Mouse (Mus musculus) intestine, embryonic 14.5 days (tissue): ENCODE measurements around the gene Engase. TPM values are rescaled to one million over a fixed set of nuclear protein-coding genes. Genes with fewer than 3 reads are reported as not detected.

ENCODE experiments used
- ATAC-seq: fragments of 200-750 bp; cut with Nextera tagmentation; replicated peaks from 2 replicates; pipeline ENCODE4 v1.8.0; 2017; ENCODE audit warnings: low read depth, moderate number of reproducible peaks, moderate TSS enrichment, moderate library complexity; ENCODE audit not compliant: low FRiP score, low TSS enrichment
- DNase-seq: peaks from one replicate; pipeline ENCODE4 v3.0.0-alpha.2; 2018; ENCODE audit warnings: low spot score
- H3K27ac ChIP-seq: fragments of 300-500 bp; sonication (generic); 2 replicates; pipeline ENCODE4 v1.5.1; 2014; ENCODE audit warnings: low read depth, mild to moderate bottlenecking, control low read depth
- H3K27me3 ChIP-seq: fragments of 300-500 bp; sonication (generic); replicated peaks from 2 replicates; pipeline ENCODE4 v1.6.1; 2014; ENCODE audit warnings: low read length, control low read depth; ENCODE audit not compliant: control insufficient read depth, insufficient read depth
- H3K36me3 ChIP-seq: fragments of 300-500 bp; sonication (generic); 2 replicates; pipeline ENCODE4 v1.6.1; 2014; ENCODE audit warnings: low read length, control low read depth; ENCODE audit not compliant: control insufficient read depth, insufficient read depth
- H3K4me1 ChIP-seq: fragments of 300-500 bp; sonication (generic); replicated peaks from 2 replicates; pipeline ENCODE4 v1.6.1; 2014; ENCODE audit warnings: low read length, control low read depth, mixed read lengths; ENCODE audit not compliant: control insufficient read depth, insufficient read depth
- H3K4me2 ChIP-seq: fragments of 300-500 bp; sonication (generic); 2 replicates; pipeline ENCODE4 v1.6.1; 2014; ENCODE audit warnings: low read length
- H3K4me3 ChIP-seq: fragments of 300-500 bp; sonication (generic); 2 replicates; pipeline ENCODE4 v1.5.1; 2014; ENCODE audit warnings: low read depth, low read length, control low read depth, mixed read lengths
- H3K9ac ChIP-seq: fragments of 300-500 bp; sonication (generic); 2 replicates; pipeline ENCODE4 v1.6.1; 2014; ENCODE audit warnings: mild to moderate bottlenecking, low read length
- H3K9me3 ChIP-seq: fragments of 300-500 bp; sonication (generic); 2 replicates; pipeline ENCODE4 v1.6.1; 2016; ENCODE audit warnings: low read length, control low read depth; ENCODE audit not compliant: control insufficient read depth
- WGBS: fragments of 180-500 bp; shearing (Covaris S2); extraction: QIAGEN DNeasy Blood & Tissue Kit; methylation state at CpG from one replicate; pipeline ENCODE4 v1.1.7; 2014; 5-methylcytosine and 5-hydroxymethylcytosine counted together
- polyA plus RNA-seq: library from polyadenylated mRNA; unstranded; fragments of >200 nt; fragmentation: Nextera tagmentation; extraction: Ambion mirVana; gene quantifications from 2 replicates; pipeline ENCODE4 v1.2.1, GENCODE M21; 2014

Gene Engase
- polyA plus RNA-seq, 1 experiment from 2014 or later = 11.9 TPM

- Histone ChIP-seq H3K27ac (no peak overlapping the region; the same call in 1 of the 2 replicates), H3K9ac (peak overlapping the region; percentile 17), H3K36me3 (no peaks in the 10 kb centered on the region), H3K4me2 (peak overlapping the region; percentile 44), H3K4me1 (peaks cover 43% of the 10 kb centered on the region), H3K9me3 (no peaks in the 10 kb centered on the region), H3K27me3 (no peaks in the 10 kb centered on the region), H3K4me3 (peak overlapping the region; percentile 13)
- DNase-seq (no peak), ATAC-seq (no peak)
- WGBS = 47% methylated on average over 10 of the region's 10 CpGs
Observed at GRCm38 (mm10) chr11:118433398-118433868, 43.2 kb upstream of the Engase start.

GRCm38 (mm10) chr11:118434093-118434492, 42.5 kb upstream of the Engase start:
- no peaks in the 10 kb centered on the region for H3K27me3 ChIP-seq
- H3K36me3 ChIP-seq = no peaks in the 10 kb centered on the region
- 28% methylated on average over 13 of the region's 13 CpGs for WGBS
- peak overlapping the region; percentile 13 for H3K4me3 ChIP-seq
- peak overlapping the region; percentile 44 for H3K4me2 ChIP-seq
- no peak for ATAC-seq
- H3K9ac ChIP-seq = peak overlapping the region; percentile 17
- no peak overlapping the region; the same call in 1 of the 2 replicates for H3K27ac ChIP-seq
- DNase-seq = no peak
- H3K4me1 ChIP-seq = peaks cover 44% of the 10 kb centered on the region
- no peaks in the 10 kb centered on the region for H3K9me3 ChIP-seq

GRCm38 (mm10) chr11:118436471-118436935, 40.1 kb upstream of the Engase start:
- Histone ChIP-seq H3K4me3 (no peak overlapping the region), H3K9ac (no peak overlapping the region), H3K9me3 (no peaks in the 10 kb centered on the region), H3K4me2 (no peak overlapping the region), H3K4me1 (peaks cover 23% of the 10 kb centered on the region), H3K27me3 (no peaks in the 10 kb centered on the region), H3K36me3 (no peaks in the 10 kb centered on the region), H3K27ac (no peak overlapping the region)
- 42% methylated on average over 6 of the region's 6 CpGs for WGBS
- DNase-seq (no peak), ATAC-seq (no peak)

GRCm38 (mm10) chr11:118438665-118439414, 37.8 kb upstream of the Engase start:
- no peak overlapping the region for H3K4me2 ChIP-seq
- ATAC-seq = no peak

GRCm38 (mm10) chr11:118442691-118443090, 33.9 kb upstream of the Engase start:
- H3K4me3 ChIP-seq = no peak overlapping the region
- ATAC-seq (peak; percentile 17; the same call in 1 of the 2 replicates), DNase-seq (no peak)
- 69% methylated on average over 13 of the region's 13 CpGs for WGBS
- H3K9ac ChIP-seq = no peak overlapping the region
- H3K4me1 ChIP-seq = peaks cover 8% of the 10 kb centered on the region; the same call in 1 of the 2 replicates
- no peak overlapping the region for H3K4me2 ChIP-seq
- H3K27ac ChIP-seq = no peak overlapping the region
- H3K27me3 ChIP-seq = no peaks in the 10 kb centered on the region
- H3K9me3 ChIP-seq = no peaks in the 10 kb centered on the region
- peaks cover 7% of the 10 kb centered on the region; the same call in 1 of the 2 replicates for H3K36me3 ChIP-seq

More at GRCm38 (mm10) chr11:118438665-118439414, 37.8 kb upstream of the Engase start:
- H3K27ac ChIP-seq = no peak overlapping the region
- H3K4me3 ChIP-seq = no peak overlapping the region
- DNase-seq = no peak
- H3K36me3 ChIP-seq = no peaks in the 10 kb centered on the region
- H3K27me3 ChIP-seq = no peaks in the 10 kb centered on the region
- H3K9me3 ChIP-seq = no peaks in the 10 kb centered on the region
- H3K9ac ChIP-seq = no peak overlapping the region
- WGBS = 35% methylated on average over 11 of the region's 11 CpGs
- H3K4me1 ChIP-seq = peaks cover 10% of the 10 kb centered on the region; the same call in 1 of the 2 replicates

- Histone ChIP-seq H3K9me3 (no peaks in the 10 kb centered on the region), H3K27me3 (no peaks in the 10 kb centered on the region), H3K4me3 (no peak overlapping the region), H3K4me2 (no peak overlapping the region), H3K9ac (no peak overlapping the region), H3K27ac (no peak overlapping the region), H3K36me3 (peaks cover 13% of the 10 kb centered on the region; the same call in 1 of the 2 replicates), H3K4me1 (peaks cover 6% of the 10 kb centered on the region; the same call in 1 of the 2 replicates)
- peak; percentile 91 for DNase-seq
- ATAC-seq = peak; percentile 32; the same call in 1 of the 2 replicates
- 33% methylated on average over 11 of the region's 11 CpGs for WGBS
Observed at GRCm38 (mm10) chr11:118443201-118443970, 33.2 kb upstream of the Engase start.

- WGBS = 17% methylated on average over 3 of the region's 3 CpGs
Observed at GRCm38 (mm10) chr11:118445843-118446242, 30.8 kb upstream of the Engase start.

GRCm38 (mm10) chr11:118447346-118447745, 29.3 kb upstream of the Engase start:
- 48% methylated on average over 4 of the region's 4 CpGs for WGBS
- Histone ChIP-seq H3K36me3 (peaks cover 15% of the 10 kb centered on the region; the same call in 1 of the 2 replicates), H3K9me3 (no peaks in the 10 kb centered on the region), H3K4me2 (no peak overlapping the region), H3K27ac (no peak overlapping the region), H3K27me3 (no peaks in the 10 kb centered on the region), H3K9ac (no peak overlapping the region), H3K4me1 (no peaks in the 10 kb centered on the region), H3K4me3 (no peak overlapping the region)
- ATAC-seq (no peak), DNase-seq (no peak)

More at GRCm38 (mm10) chr11:118445843-118446242, 30.8 kb upstream of the Engase start:
- no peaks in the 10 kb centered on the region for H3K4me1 ChIP-seq
- peak; percentile 90 for DNase-seq
- H3K36me3 ChIP-seq = peaks cover 14% of the 10 kb centered on the region; the same call in 1 of the 2 replicates
- H3K4me3 ChIP-seq = no peak overlapping the region
- H3K9ac ChIP-seq = no peak overlapping the region
- no peaks in the 10 kb centered on the region for H3K9me3 ChIP-seq
- ATAC-seq = peak; percentile 47; the same call in 1 of the 2 replicates
- H3K27me3 ChIP-seq = no peaks in the 10 kb centered on the region
- no peak overlapping the region for H3K27ac ChIP-seq
- no peak overlapping the region for H3K4me2 ChIP-seq
